Mouse (Mus musculus): ENCODE results near the gene Arrdc2. TPM values are rescaled to one million over a fixed set of nuclear protein-coding genes. Genes with fewer than 3 reads are reported as not detected.
A peak's percentile ranks its signal among the peaks of the same experiment; 100 is the strongest.

The Arrdc2 gene
- polyA plus RNA-seq, 1 experiment from 2014 or later = 11.1 TPM

DNA sequence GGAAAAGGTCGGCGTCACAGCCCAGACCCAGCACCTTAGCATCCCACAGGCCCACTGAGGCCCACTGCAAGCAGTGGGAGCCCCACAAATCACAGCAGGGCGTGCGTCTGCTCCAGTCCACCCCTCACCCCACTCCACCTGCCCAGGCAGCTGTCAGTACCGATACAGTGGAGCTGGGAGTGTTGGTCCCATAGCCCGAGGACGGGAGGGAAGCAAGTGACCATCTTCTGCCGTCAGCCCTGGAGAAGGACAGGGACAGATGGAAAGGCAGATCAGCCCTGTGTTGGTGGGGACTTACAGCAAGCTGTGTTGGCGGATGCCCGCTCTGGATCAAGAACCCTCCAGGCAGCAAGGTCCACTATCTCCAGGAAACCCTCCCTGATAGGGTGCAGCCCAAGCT is 50.5 kb downstream of the Arrdc2 start:
- WGBS = 79% methylated on average over 10 of the region's 10 CpGs
- peaks cover 6% of the 10 kb centered on the region for H3K27me3 ChIP-seq
- H3K4me1 ChIP-seq = peaks cover 41% of the 10 kb centered on the region
- H3K9me3 ChIP-seq (replicated peaks) = no peaks in the 10 kb centered on the region
- H3K9ac ChIP-seq = no peak overlapping the region
- H3K27ac ChIP-seq = no peak overlapping the region
- H3K4me2 ChIP-seq (replicated peaks) = no peak overlapping the region
- ATAC-seq (ENCODE audit: low FRiP score) = no peak
- H3K4me3 ChIP-seq = no peak overlapping the region
- peaks cover 49% of the 10 kb centered on the region for H3K36me3 ChIP-seq

DNA sequence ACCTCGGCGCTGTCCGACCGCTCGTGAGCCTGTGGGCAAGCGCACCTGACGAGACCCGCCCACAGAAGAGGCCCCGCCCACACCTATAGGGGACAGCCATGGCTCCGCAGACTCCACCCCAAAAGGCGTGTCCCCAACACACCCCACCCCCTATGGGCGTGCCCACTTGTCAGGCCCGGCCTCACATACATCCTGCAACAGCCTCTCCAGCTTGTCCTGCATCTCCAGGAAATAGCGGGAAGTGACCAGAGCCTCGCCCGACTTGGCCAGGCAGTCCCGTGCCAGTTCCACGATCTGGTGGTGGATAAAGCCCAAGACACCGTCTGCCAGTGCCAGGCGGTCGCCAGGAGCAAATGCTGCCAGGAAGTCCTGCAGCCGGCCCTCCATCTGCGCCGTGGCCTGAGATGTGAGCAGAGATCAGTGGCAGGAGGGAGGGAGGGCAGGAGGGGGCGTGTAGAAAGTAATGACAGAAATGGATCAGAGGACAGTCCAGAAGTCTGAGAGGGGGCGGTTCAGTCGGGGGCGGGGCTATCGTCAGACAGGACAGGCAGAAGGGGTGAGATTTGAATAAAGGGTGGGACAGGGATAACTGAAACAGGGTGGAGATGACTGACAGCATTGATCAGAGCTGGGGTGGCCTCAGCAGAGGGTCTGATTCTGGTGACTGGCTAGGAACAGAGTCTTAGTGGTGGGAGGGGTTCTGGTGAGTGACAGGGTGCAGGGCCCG is 51.4 kb downstream of the Arrdc2 start:
- Histone ChIP-seq H3K4me2 (replicated peaks) (peak overlapping the region; percentile 24), H3K27me3 (peaks cover 3% of the 10 kb centered on the region; the same call in 1 of the 2 replicates), H3K9me3 (replicated peaks) (no peaks in the 10 kb centered on the region), H3K36me3 (peaks cover 58% of the 10 kb centered on the region), H3K9ac (peak overlapping the region; percentile 5; the same call in 1 of the 2 replicates), H3K4me1 (peaks cover 36% of the 10 kb centered on the region), H3K27ac (no peak overlapping the region), H3K4me3 (0 out of 2 replicates have a peak overlapping the region, but pooled peaks have one; percentile 1)
- 19% methylated on average over 30 of the region's 30 CpGs for WGBS
- no peak for ATAC-seq (ENCODE audit: low FRiP score)

DNA sequence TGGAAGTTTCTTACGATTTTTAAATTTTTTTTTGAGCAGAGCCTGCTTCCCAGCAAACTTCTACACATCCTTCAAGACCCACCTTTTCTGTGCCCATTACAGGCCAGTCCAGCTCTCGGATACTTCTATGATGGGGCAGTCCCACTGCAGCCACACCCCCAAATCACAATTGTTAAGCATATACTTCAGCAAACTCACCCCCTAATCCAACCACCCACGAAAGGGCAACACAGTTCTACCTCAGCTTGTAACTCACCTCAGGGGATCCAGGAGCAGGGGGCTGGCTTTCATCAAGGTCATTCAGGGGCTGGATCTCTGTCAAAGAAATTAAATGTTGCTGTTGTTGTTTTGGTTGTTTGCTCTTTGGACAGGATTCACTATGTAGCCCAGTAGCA is 52.5 kb downstream of the Arrdc2 start:
- H3K27me3 ChIP-seq = peaks cover 3% of the 10 kb centered on the region; the same call in 1 of the 2 replicates
- no peak overlapping the region for H3K27ac ChIP-seq
- no peak overlapping the region for H3K9ac ChIP-seq
- WGBS = 91% methylated on average over 3 of the region's 3 CpGs
- ATAC-seq (ENCODE audit: low FRiP score) = no peak
- peaks cover 29% of the 10 kb centered on the region for H3K4me1 ChIP-seq
- H3K9me3 ChIP-seq (replicated peaks) = no peaks in the 10 kb centered on the region
- H3K36me3 ChIP-seq = peaks cover 64% of the 10 kb centered on the region
- no peak overlapping the region for H3K4me3 ChIP-seq
- H3K4me2 ChIP-seq (replicated peaks) = no peak overlapping the region

GRCm38 (mm10) chr8:70786291-70787050 is 53.0 kb downstream of the Arrdc2 start:
- Histone ChIP-seq H3K27ac (no peak overlapping the region), H3K36me3 (peaks cover 65% of the 10 kb centered on the region), H3K27me3 (peaks cover 3% of the 10 kb centered on the region; the same call in 1 of the 2 replicates), H3K4me3 (no peak overlapping the region), H3K9me3 (replicated peaks) (no peaks in the 10 kb centered on the region), H3K9ac (no peak overlapping the region), H3K4me1 (peaks cover 23% of the 10 kb centered on the region), H3K4me2 (replicated peaks) (no peak overlapping the region)
- 86% methylated on average over 25 of the region's 25 CpGs for WGBS
- no peak for ATAC-seq (ENCODE audit: low FRiP score)

Small RNAs within 50 kb of the gene (microRNA-seq; reads per million reads assigned to microRNA genes)
- 1.6 reads per million for gene Mir7240

Other genes with a start within 250 kb of the Arrdc2 start
- gene Isyna1, start 245.3 kb downstream of the Arrdc2 start, polyA plus RNA-seq (2016; fragmentation: Nextera tagmentation; extraction: Ambion mirVana) = 128 and 138 TPM in 2 replicates
- gene Ssbp4, start 230.8 kb downstream of the Arrdc2 start, polyA plus RNA-seq (2016; fragmentation: Nextera tagmentation; extraction: Ambion mirVana) = 141 and 143 TPM in 2 replicates
- gene Lrrc25, start 223.6 kb downstream of the Arrdc2 start, polyA plus RNA-seq (2016; fragmentation: Nextera tagmentation; extraction: Ambion mirVana) = 0.79 and 1.1 TPM in 2 replicates
- 0.15 and 0.17 TPM in 2 replicates for gene Gdf15, start 207.3 kb downstream of the Arrdc2 start, polyA plus RNA-seq (2016; fragmentation: Nextera tagmentation; extraction: Ambion mirVana)
- gene Pgpep1, start 179.3 kb downstream of the Arrdc2 start, polyA plus RNA-seq (2016; fragmentation: Nextera tagmentation; extraction: Ambion mirVana) = 101 and 125 TPM in 2 replicates
- gene Lsm4, start 166.5 kb downstream of the Arrdc2 start, polyA plus RNA-seq (2016; fragmentation: Nextera tagmentation; extraction: Ambion mirVana) = 227 and 231 TPM in 2 replicates
- gene Jund, start 140.8 kb downstream of the Arrdc2 start, polyA plus RNA-seq (2016; fragmentation: Nextera tagmentation; extraction: Ambion mirVana) = 186 and 217 TPM in 2 replicates
- 0.05 TPM in 1 of 2 replicates, not detected in the other for gene Iqcn, start 136.3 kb downstream of the Arrdc2 start, polyA plus RNA-seq (2016; fragmentation: Nextera tagmentation; extraction: Ambion mirVana)
- not detected in 2 replicates for gene Gm3336, start 121.2 kb downstream of the Arrdc2 start, polyA plus RNA-seq (2016; fragmentation: Nextera tagmentation; extraction: Ambion mirVana)
- gene Pde4c, start 116.0 kb downstream of the Arrdc2 start, polyA plus RNA-seq (2016; fragmentation: Nextera tagmentation; extraction: Ambion mirVana) = 0.26 and 0.39 TPM in 2 replicates
- gene Rab3a, start 85.0 kb downstream of the Arrdc2 start, polyA plus RNA-seq (2016; fragmentation: Nextera tagmentation; extraction: Ambion mirVana) = 126 and 134 TPM in 2 replicates
- gene Mpv17l2, start 78.8 kb downstream of the Arrdc2 start, polyA plus RNA-seq (2016; fragmentation: Nextera tagmentation; extraction: Ambion mirVana) = 38.2 and 38.3 TPM in 2 replicates
- gene Pik3r2, start 63.0 kb downstream of the Arrdc2 start, polyA plus RNA-seq (2016; fragmentation: Nextera tagmentation; extraction: Ambion mirVana) = 84.5 and 85.5 TPM in 2 replicates
- gene Mast3, start 34.7 kb downstream of the Arrdc2 start, polyA plus RNA-seq (2016; fragmentation: Nextera tagmentation; extraction: Ambion mirVana) = 16.0 and 17.7 TPM in 2 replicates
- gene Il12rb1, start 31.3 kb downstream of the Arrdc2 start, polyA plus RNA-seq (2016; fragmentation: Nextera tagmentation; extraction: Ambion mirVana) = not detected in 2 replicates
- 22.1 and 23.8 TPM in 2 replicates for gene Kcnn1, start 23.5 kb upstream of the Arrdc2 start, polyA plus RNA-seq (2016; fragmentation: Nextera tagmentation; extraction: Ambion mirVana)
- gene Ccdc124, start 34.2 kb upstream of the Arrdc2 start, polyA plus RNA-seq (2016; fragmentation: Nextera tagmentation; extraction: Ambion mirVana) = 131 and 139 TPM in 2 replicates
- 0.25 and 0.68 TPM in 2 replicates for gene Slc5a5, start 53.0 kb upstream of the Arrdc2 start, polyA plus RNA-seq (2016; fragmentation: Nextera tagmentation; extraction: Ambion mirVana)
- 2,266 and 2,767 TPM in 2 replicates for gene Rpl18a, start 57.7 kb upstream of the Arrdc2 start, polyA plus RNA-seq (2016; fragmentation: Nextera tagmentation; extraction: Ambion mirVana)
- gene Map1s, start 66.2 kb upstream of the Arrdc2 start, polyA plus RNA-seq (2016; fragmentation: Nextera tagmentation; extraction: Ambion mirVana) = 60.5 and 60.8 TPM in 2 replicates